Mouse (Mus musculus) cerebellum, adult (tissue): ENCODE results near the gene Cpa1.

Experiments
- ATAC-seq: cut with Nextera tagmentation; 2 replicates; pipeline ENCODE4 v1.9.2; 2017; ENCODE audit warnings: mild to moderate bottlenecking, moderate library complexity, mixed read lengths; ENCODE audit not compliant: insufficient number of reproducible peaks, low FRiP score, low TSS enrichment

Gene Cpa1

DNA sequence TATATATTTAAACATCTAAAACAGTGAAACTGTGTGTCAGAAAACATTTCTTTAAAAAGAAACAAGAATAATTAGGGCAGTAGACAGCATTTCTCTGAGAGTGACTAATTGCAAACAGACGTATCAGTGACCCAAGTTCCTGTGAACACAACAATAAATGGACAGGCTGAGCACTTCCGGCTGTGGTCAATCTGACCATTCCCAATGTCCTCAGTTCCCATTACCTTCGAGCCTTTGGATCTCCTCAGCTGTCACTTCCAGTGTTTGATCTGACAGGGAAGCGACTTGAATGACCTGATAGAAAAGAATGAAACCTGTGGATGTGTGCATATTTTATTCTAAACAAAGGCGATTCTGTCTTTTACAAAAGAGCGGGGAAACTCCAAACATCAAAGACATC is 27.0 kb downstream of the Cpa1 start:
- no peak for ATAC-seq

DNA sequence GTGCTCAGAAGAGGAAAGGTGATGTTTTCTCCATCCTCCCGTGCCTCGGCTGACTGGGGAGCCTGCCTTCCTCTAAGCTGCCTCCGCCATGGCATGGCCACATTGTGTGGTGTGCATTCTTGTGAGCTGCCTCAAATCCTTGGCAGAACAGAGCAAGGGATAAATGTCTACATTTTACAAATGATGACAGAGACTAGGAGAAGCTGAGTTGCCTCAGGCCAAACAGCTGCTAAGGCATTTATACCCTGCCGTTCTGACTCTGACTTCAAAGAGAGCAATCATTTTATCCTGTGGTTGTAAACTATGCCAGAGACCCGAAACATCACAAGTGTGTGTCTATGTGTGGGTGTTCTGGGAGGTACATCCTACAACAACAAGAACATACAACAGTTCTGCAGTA is 28.6 kb downstream of the Cpa1 start:
- ATAC-seq, result no peak

DNA sequence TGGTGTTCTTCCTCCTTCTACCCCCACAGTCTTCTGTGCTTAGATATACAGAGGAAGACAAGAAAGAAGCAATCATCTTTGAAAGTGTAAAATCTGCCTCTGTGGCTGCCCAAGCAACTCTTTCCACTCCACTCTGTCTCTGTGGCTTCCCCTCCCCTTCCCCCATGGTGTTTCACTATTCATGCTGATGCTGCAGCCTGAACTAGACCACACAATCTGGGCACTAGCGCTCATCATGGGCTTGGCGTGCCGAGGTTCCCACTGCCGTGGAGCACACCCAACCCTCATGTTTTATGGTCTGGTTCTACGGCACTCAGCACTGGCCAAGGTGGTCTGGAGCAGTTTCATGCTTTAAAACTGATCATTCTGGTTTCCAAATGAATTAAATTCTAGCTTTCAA is 32.7 kb downstream of the Cpa1 start:
- ATAC-seq, result no peak

DNA sequence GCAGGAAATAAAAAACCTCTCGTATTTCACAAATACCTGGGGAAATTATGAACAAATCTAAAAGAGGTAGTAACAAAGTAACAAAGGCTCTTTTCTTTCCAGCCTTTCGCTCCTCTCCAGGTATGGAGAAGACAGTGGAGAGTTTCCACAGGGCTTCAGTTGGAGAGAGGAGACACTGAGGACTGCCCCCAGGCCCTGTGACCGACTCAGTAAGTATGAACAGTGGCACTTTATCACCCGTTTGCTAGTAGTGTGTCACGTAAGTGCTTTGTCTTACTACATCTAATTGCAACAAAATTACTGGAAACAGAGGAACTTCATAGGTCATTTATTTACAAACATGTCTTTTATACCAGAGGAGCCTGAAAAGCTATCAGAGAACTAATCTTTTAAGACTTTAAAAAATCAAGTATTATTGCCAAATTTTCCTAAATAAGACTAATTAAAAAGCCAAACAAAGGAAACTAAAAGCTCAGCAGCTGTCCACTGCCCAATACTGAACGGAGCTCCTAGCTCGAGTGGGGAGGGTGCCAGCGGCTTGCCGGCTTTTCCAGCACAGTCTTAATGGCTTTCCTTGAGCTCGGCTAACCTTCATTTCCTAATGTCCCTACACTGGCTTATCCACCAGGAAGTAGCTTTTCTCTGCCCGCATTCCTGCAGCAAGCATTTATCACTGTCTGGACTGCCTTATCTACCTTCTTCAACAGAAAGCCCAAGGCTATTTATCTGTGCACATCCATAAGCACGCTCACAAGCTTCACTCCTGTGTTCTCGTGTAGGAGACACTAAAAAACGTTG is 34.9 kb downstream of the Cpa1 start:
- ATAC-seq, result no peak

- no peak for ATAC-seq
Measured at GRCm38 (mm10) chr6:30674714-30675280, 35.8 kb downstream of the Cpa1 start.

DNA sequence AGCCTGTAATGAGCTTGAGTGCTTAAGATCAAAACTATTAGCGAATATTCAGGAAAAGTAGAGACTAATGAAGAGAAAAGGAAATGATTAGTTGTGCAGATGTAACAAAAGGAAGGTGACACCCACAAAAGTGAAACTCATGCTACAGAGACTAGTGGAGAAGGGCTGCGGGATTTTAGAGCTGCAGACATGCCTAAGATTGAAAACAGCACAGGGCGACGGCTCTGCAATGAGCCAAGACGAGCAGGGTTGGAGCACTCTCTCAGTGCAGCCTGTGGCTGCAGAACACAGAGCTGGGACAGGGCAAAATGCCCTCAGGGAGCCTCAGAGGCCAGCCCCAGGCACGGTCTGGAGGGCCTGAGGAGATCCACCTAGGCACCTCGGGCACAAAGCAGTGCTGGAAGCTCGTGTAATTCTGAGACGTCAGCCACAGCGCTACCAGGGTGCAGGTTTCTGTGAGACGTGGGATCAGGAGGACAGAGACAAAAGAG is 36.3 kb downstream of the Cpa1 start:
- peak; percentile 45; the same call in 1 of the 2 replicates for ATAC-seq

DNA sequence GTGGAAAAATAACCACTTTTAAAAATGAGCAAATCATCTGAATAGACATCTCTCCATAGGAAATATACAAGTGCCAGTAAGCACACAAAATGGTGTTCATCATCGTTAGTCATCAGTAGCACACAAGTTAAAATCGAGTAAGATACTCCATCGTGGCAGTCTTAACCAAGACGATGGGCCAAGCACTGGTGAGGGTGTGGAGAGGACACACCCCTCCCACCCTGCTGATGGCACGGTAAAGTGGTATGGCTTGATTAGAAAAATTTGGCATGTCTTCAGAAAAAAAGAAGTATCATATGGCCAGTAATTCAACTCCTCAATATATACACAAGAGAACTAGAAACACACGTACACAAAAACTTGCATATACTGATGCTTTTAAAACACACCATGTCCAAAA is 37.5 kb downstream of the Cpa1 start:
- no peak for ATAC-seq

- no peak for ATAC-seq
Measured at GRCm38 (mm10) chr6:30677591-30677990, 38.6 kb downstream of the Cpa1 start.

DNA sequence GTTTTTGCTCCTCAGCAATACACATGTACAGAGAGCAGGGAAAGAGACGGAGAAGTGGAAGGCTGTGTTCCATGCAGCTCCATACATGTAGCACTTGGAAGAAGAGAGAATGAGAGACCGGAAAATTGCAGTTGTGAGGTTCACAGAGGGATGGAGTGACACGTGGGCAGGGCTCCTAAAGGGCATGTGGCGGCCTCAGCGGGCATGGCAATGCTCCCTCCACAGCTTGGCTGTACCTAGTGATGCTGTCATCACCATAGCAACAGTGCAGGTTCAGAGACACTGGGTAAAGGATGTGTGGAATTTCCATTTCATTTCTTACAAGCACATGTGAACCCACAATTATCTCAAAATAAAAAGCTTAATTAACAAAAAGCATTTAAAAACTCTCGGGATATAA is 39.5 kb downstream of the Cpa1 start:
- ATAC-seq, result peak; percentile 69; the same call in 1 of the 2 replicates

DNA sequence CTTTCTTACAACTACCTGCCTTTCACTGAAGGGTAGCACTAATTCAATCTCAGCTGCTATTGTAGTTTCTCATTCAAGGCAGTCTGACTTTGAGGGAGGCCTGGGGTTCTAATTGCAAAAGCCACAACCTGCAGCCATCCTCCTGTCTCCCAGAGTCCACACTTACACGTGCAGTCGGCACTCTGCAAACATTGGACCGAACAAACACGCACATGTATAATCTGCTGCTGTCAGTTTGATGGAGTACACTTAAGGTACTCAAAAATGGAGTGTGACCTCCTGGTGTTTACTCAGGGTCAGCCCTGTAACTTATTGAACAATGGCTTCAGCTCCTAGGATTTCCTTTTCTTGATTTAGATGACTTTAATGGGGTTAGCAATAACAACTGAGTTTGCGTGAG is 40.5 kb downstream of the Cpa1 start:
- ATAC-seq, result no peak

DNA sequence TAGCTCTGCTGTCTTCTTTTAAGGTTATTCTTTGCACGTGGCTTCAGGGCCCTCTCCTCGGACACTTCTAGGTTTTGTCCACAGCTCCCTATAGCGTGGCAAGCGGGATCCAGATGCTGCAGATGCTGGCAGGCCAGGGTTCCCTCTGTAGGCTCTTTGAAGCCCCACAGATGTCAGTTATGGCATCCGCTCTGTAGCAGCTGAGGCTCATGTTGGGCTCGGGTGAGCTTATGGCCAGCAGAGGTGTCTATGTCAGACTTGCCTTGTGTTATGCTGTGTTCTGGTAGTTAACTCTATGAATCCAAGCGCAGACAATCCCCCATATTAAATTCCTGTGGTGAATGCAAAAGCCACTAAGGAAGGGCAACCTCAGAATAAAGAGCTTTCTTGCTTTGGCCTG is 41.4 kb downstream of the Cpa1 start:
- ATAC-seq, result no peak

DNA sequence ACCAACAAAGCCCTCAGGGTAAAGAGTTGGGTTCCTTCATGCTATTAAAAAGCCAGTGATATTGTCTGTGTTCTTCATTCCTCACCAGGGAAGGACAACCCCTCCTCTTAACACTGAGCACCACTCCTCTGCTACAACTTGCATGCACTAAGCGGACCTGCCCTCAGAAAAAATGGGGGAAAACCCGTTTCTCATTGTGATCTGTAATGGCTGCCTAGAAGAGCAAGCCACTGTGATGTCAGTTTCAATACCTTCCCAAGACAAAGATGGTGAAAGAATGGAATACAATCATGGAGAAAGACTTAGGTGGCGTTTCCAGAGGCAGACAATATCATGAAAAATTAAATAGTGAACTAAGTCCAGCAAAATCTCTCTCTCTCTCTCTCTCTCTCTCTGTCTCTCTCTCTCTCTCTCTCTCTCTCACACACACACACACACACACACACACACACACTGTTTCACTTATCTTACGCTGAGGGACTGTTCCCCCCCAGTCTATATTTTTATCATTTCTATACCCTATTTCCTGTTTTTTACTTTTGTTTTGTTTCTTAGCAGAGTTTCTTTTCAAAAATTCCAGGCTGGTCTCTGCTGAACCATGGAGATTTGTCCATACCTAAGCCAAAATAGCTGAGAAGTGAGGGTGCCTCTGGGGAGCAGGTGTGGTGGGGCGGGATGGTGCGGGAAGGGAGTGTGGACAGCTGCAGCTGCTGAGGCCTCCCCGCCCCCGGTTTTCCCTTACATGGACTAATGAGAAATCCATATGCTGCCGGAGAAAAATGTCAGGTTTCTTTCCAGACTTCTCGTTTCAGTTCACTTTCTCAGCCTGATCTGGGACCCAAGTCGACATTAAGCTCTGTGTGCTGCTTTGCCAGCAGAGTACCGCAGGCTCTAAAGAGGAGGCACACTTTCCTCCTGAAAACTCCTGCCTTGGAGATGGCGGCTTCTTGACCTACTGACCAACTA is 43.2 kb downstream of the Cpa1 start:
- no peak for ATAC-seq

GRCm38 (mm10) chr6:30684570-30684969 is 45.6 kb downstream of the Cpa1 start:
- no peak for ATAC-seq

DNA sequence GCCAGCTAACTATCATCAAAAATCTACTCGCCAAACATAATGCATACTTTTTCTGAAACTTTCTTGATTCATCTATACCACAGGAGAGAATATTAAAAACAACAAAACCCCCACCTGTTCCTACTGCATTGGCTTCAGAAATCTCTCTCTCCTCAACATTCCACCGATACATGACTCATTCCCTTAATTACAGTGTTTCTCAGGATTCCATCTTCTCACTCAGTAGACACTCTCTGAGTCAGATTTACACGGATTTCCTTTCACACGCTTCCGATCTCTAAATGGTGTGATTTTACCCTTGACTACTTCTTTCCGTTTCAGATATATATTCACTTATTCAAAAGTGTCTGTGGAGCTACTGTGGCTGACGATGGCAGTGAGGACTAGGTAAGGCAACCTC is 48.2 kb downstream of the Cpa1 start:
- no peak for ATAC-seq

DNA sequence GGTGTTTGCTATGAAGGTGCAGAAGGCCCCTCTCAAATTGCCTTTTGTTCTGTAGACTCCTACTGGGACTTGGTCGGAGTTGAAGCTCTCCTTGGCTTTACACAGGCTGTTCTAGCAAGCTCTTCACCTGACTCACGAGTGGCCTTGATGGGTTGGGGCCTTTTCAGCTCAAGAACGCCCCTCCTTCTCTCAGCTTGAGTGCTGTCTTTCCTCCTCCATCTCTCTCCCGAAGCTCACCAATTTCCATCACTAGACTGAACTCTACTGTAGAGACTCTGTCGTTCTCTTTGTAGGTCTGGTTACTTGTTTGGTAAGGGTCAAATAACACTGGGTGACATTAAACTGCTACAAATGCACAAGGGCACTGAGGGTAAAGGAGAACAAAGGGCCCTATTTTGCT is 53.8 kb downstream of the Cpa1 start:
- ATAC-seq, result no peak

DNA sequence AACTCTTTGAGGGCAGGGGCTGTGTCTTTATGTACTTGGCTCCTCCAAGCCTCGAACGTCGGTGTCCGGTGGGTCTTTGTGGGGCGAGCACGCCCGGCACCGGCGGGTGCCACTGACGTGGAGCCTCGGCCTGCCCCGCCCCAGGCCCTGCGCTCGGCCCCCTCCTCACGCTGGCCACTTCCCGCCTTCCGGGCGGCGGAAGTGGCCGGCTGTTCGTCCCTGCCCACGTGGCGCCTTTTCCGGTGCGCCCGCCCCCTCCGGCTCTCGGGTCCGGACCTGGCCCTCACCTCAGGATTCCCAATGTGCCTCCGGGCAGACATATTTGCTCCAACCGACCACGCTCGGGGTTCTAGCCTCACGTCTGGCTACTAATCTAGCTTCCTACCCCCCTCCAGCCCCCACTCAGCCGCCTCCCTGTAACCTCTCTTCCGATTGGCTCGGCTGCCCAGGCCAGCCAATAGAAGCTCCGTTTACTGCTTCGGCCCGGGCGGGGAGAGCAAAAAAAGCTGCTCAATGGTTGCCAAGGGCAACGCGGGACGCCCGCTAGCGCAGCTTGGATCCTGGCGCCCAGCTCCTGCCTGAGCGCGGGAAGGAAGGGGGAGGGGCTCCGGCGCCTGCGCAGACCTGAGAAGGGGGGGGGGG is 54.5 kb downstream of the Cpa1 start, which contains the start of gene Cep41:
Cep41 (minus strand) TSS at position 400 of the 642 bp plus-strand sequence.
- peak; percentile 97 for ATAC-seq

DNA sequence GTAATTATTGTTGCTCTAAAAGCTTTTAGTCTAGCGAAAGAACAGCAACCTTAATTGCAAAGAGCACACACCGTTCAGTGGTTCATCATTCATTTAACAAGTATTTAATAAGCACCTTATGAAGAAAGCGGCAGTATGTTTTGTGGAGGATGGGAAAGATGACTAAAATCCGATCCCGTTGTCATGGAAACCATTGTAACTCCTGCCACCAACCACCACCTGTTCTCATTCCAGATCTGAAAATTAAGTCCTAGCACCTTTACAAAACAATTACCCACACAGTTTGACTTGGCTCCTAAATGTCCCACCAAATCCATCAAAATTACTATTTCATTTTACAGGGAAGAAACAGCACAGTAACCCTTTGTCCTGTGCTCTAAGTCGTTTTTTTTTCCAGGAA is 55.2 kb downstream of the Cpa1 start:
- 0 out of 2 replicates have a peak, but pooled peaks have one; percentile 18 for ATAC-seq
